Mouse (Mus musculus) thymus, adult 2 months (tissue): ENCODE results near the gene Zbtb38.
"Not testable (repeated sequence)": the region's sequence is repeated elsewhere in the genome, so short reads cannot be mapped to it uniquely, and the experiment has no call there.

Experiments used
- CTCF ChIP-seq: fragments of 200-500 bp; IDR thresholded peaks from 2 replicates; pipeline ENCODE4 v1.5.1; 2012; ENCODE audit warnings: mild to moderate bottlenecking, control low read depth, low read length, moderate library complexity, borderline replicate concordance; ENCODE audit not compliant: control insufficient read depth, poor library complexity, insufficient read depth; ENCODE audit errors: extremely low read depth
- POLR2A ChIP-seq: fragments of 200-500 bp; IDR thresholded peaks from 2 replicates; pipeline ENCODE4 v1.6.1; 2012; ENCODE audit warnings: mild to moderate bottlenecking, low read length, control low read depth, moderate library complexity; ENCODE audit not compliant: control insufficient read depth, poor library complexity, insufficient read depth; ENCODE audit errors: extremely low read depth

- TF ChIP-seq POLR2A, CTCF: not testable (repeated sequence)
Observed at GRCm38 (mm10) chr9:96677711-96678110, 74.9 kb downstream of the Zbtb38 start.
